Mouse (Mus musculus) common myeloid progenitor, adult 5-6 weeks (primary cell): ENCODE measurements around the gene Hpn. TPM values are rescaled to one million over a fixed set of nuclear protein-coding genes. Genes with fewer than 3 reads are reported as not detected.

ENCODE experiments used
- ATAC-seq: replicated peaks from 2 replicates; pipeline ENCODE4 v1.8.0; 2016; ENCODE audit warnings: low read depth, mild to moderate bottlenecking, moderate TSS enrichment, inconsistent platforms; ENCODE audit not compliant: poor library complexity, severe bottlenecking
- total RNA-seq: library from RNA; stranded (forward); fragments of 200-1000, 187-1606 nt; gene quantifications from 2 replicates; pipeline ENCODE4 v1.2.3, GENCODE M21; 2017

The Hpn gene
- 13.4 and 19.9 TPM in 2 replicates for total RNA-seq

DNA sequence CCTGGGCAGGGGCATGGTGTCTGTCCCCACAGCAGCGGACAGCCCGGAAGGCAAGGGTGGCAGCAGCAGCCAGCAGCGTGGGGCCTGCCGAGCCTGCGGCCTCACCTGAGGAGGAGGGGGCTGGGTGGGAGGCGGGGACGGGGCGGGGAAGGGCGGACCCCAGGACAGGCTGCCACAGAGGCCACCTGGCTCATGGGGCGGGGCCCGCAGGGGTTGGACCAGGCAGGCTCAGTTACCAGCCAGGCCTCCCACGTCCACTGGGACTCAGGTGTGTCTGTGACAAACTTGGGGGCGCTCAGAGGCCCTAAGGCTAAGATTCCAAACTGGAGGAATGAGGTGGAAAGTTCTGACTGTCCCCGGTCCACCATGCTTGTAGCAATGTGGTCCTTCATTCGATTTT lies at the start of gene Hpn:
Gene Hpn, minus strand, starts transcription at position 109 of the 400 bp plus-strand sequence.
- ATAC-seq: no peak

DNA sequence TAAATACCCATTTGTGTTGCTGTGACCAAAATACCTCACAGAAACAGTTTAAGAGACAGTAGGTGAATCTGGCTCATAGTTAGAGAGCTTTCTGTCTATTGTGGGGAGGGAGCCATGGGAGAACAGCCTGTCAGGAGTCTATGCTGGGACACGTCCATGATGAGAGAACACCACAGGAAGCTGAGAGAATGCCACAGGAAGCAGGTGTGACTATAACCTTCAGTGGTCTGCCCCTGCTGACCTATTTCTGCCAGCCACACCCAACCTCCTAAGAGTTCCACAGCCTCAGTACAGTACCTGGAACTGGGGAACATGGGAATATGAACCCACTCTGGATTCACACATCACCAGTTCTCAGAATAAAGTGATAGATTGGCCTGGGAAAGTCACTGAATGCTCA lies 49.7 kb upstream of the Hpn start:
- ATAC-seq: no peak

DNA sequence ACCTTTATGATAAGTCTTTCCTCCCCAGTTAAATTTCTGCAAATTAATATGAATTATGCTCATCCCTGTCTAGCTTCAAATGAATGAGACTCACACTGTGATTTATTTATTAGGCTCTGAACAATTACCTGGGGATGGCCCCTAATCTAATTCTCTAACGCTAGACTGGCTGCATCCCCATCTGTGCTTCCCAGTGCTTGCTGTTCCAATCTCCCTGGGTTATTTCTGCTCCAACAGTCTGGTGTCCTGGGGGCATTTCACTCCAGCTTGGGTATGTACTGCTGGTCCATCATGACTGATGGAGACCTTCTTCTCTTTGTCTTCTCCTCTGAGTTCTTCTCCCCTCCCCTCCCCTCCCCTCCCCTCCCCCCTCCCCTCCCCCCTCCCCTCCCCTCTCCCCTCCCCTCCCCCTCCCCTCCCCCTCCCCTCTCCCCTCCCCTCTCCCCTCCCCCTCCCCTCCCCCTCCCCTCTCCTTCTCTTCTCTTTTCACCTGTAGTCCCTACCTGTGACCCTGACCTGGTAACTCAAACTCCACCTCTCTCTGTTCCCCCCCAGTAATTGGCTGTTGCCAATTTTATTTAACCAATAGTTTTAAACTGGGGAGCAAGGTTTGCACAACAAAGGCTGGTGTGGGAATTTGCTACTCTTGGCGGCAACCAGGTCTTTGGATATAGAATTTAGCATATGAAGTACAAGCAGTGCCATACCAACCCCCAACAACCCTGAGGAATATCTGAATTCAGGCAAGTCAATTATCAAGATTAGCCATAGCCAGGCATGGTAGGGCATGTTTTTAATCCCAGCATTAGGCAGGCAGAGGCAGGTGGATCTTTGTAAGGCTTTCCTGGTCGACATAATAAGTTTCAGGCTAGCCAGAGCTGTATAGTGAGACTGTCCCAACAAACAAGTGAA lies 48.8 kb upstream of the Hpn start:
- ATAC-seq: no peak

DNA sequence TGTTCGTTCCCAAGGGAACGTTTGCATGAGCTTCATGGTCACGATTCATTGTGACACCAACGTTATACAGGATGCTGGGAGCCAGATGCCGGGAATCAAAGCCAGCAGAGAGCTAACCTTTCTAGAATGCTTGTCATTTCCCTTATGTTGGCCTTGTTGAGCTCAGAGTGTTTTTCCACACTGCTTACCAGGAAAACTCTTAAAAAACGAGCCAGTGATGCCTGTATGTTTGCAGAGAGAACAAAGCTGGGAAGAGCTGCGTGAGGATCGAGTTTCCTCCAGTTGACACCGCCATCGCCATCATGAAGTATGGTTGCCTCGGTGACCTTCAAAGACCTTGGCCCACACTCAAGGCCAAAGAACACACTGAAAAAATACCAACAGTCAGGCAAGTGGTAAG lies 47.2 kb upstream of the Hpn start:
- ATAC-seq: no peak

DNA sequence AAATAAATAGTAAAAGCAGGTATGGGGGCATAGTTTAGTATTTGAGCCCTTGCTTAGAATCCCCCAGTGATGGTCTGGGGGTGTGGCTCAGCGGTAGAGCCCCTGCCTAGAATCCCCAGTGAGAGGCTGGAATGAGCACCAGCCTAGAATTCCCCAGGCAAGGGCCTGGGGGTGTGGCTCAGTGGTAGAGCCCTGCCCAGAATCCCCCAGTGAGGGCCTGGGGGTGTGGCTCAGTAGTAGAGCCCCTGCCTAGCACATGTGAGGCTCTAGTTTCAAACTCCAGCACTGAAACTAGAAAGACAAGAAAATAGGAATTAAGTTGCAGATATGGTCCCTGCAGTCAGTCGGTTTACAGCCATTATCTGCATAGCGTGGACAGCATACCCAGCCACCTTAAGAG lies 46.7 kb upstream of the Hpn start:
- no peak for ATAC-seq

DNA sequence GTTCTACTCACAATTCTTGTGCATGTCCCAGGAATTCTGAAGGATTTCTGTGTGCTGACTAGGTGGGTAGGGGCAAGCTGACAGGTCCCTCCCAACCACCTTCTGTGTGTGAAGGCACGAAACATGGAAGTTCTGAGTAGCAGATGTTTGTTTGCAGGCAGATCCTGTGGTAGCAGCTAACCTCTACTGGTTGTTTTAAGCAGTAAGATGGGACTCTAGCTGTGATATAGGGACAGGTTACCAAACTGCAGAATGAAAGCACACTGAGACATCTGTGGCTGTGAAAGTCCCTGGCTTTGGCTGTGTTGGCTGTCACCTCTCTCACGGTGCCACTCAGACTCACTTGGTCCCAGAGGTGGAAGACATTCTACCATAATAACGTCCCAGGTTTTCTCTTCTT lies 46.2 kb upstream of the Hpn start:
- ATAC-seq: peak; percentile 19

DNA sequence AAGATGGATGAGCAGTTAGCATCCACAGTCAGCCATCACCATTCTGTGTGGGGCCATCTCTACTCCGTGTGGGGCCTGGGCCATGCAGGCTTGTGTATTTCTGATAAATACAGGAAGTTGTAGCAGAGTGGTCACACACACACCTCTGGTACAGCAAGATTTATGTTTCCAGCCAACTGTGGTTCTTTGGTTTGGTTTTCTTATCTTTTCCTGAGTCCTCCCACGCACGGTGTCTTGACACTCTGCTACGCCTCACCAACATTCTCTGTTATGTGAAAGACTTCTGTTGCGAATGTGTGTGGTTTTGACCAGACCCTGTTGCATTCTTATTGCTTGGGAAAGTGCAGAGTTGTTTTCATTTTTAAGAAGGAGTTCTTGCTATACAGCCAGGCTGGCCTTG lies 45.7 kb upstream of the Hpn start:
- ATAC-seq: peak; percentile 84

DNA sequence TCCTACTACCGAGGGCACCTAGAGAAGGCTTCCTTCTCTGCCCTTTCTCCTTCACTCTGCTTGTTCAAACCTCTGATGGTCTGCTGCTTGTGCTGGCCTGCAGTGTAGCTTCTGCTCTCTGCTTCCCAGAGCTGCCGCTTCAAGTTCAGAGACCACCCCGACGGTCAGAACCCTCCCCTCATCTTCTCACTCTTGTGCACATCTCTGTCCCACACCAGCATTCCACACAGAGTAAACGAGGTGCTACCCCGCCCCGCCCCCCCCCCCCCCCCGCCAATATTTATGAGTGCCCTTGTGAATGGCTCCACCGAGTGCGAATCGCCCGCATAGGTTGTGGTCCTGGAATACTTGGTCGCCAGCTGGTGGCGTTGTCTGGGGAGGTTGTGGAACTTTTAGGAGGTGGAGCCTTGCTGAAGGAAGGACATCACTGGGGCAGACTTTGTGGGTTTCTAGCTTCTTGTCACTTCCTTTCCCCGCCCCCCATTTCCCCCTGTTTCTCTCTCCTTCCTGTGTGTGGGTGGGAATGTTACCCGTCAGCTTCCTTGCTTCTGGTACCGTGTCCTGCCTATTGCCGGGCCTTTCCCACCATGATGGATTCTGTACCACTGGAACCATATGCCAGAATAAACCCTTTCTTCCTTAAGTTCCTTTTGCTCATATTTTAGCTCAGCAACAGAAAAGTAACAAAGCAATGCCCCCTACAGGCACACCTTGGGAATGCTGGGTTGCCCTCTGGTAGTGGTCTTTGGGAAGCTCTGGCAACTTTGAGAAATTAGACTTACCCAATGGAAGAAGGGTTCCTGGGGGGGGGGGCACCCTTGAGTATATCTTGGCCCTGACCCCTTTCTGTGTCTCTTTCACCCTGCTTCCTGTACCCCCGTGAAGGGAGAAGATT lies 41.2 kb upstream of the Hpn start:
- ATAC-seq: peak; percentile 33

DNA sequence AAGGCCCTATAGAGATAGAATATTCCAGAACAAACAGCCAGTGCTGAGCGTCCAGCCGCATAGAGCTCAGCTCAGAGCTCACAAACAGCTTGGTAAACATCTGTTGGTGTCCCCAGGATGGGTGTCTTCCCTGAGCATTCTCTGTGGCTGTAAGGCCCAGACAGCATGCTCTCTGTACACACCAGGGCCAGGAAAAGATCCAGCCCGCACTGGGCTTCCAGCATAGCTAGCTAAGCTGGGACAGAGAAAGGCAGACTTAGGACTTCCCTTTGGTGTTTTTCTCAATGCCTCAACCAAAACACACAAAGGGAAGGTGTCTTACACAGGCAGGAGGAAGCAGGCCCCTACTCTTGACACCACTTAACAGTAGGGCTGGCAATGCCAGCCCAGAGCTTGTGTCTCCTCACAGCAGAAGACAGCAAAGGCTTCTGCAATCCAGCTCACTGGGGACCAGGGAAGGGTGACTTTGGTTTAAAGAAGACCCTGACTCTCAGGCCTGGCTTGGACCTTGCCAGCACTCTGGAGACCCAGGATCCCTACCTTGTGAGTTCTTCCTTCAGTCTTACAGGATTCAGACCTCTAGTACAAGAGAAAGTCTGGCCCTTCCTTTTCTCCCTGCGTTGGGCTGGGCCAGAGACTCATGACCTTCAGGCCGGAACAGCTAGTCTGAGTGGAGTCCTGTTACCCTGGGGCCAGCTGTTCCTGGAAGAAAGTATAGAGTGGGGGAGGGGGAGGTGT lies 40.4 kb upstream of the Hpn start, which contains the start of gene Gramd1a:
Gene Gramd1a, minus strand, starts transcription at position 601 of the 738 bp plus-strand sequence.
- no peak for ATAC-seq

DNA sequence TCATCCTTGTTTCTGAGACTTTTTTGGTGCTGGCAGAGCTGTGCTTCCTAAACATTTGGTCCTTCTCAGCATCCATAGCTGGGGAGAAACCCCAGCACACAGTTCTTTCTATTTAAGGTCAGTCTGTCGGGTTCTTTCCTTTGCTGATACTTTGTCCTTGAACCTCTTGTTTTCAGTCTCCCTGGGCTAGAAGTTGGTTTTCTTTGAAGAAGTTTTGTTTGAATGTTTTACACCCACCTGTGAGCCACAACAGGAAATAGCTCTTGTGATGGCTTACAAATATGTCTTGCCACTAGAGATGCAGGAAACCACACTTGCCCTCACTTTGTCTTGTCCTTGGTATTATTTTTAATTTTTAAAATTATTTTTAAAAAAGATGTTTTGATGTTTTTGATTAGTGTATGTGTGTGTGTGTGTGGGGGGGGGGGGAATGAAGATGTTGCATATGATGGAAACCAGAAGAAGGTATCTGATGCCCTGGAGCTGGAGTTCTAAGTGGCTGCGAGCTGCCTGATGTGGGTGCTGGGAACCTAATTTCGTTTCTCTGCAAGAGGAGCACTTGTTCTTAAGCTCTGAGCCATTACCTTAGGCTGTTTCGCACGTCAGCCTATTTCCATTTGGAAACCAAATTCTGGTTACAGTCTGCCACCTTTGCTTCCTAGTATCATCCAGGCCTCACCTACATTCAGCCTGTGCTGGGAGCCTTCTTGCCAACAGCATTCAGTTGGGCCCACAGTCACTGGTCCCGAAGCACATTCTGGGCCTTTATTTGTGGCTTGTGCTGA lies 38.6 kb upstream of the Hpn start:
- no peak for ATAC-seq

DNA sequence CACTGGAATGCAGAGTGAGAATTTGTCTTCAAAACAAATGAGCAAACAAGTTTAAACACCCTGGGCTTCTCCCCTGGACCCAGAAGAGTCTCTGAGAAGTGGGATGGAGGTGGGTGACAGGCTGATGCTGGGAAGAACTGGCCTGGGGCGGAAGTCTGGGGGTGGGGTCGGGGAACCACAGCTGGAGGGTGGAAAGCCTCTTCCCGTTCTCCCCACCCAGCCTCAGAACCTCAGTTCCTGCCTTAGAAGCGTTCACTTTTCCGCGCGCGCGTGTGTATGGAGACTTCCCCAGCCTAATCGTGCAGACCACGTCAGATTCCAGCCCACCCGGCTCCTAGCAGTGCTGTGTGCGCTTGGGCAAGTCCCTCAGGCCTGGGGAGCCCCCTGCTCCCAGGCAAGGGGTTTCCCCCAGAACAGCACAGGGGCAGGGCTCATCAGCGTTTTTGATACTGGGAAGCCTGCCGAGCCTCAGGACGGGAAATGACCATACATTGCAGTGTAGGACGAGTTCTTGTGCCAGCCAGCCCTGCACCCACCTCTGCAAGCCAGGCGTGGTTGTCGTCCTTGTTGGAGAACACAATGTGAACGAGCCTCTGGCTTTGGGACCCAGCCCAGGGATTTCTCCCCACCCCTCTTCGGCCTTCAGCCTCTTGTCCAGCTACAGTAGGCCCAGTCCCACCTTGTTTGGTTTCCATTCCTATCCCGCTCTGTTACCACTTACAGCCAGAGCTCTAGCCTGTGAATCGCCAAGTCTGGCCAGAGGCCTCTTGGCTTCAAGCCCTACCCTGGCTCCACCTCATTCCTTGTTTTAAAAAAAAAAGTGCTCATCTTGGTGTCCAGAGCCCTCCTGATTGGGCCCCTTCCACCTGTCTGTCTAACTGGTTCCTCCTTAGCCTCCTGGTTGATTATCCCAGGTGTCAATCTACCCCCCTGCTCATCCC lies 36.5 kb upstream of the Hpn start:
- peak; percentile 37 for ATAC-seq

DNA sequence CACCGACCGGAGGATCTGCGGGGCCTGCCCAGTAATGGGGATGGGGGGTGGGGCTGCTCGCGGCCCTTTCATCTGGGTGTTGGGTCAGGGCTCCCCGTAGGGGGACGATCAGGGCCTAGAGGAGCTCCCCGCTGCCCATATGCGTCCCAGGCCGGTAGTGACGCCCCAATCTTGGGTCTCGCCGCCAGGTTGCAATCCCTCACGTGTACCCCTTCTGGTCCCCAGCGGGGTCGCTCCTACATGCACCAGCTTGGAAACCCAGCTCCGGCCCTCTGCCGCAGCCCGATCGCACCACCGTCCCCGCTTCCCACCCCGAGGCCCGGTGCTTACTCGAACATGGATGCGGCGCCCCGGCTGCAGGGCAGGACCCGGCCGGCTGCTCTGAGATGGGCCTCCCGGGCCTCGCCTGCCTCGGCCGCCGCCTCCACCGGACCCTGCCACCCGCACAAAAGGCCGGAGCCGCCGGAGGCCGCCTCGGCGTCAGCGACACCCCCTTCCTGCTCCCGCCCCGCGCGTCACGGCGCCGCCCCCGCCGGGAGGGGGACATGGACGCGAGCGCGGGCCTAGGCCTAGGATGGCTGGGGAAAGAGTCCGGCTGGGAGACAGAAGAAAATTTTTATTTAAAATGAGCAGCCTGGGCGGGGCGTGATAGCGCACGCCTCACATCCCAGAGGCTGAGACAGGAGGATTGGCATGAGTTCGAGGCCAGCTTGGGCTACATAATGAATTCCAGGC lies 35.6 kb upstream of the Hpn start:
- ATAC-seq: peak; percentile 36

DNA sequence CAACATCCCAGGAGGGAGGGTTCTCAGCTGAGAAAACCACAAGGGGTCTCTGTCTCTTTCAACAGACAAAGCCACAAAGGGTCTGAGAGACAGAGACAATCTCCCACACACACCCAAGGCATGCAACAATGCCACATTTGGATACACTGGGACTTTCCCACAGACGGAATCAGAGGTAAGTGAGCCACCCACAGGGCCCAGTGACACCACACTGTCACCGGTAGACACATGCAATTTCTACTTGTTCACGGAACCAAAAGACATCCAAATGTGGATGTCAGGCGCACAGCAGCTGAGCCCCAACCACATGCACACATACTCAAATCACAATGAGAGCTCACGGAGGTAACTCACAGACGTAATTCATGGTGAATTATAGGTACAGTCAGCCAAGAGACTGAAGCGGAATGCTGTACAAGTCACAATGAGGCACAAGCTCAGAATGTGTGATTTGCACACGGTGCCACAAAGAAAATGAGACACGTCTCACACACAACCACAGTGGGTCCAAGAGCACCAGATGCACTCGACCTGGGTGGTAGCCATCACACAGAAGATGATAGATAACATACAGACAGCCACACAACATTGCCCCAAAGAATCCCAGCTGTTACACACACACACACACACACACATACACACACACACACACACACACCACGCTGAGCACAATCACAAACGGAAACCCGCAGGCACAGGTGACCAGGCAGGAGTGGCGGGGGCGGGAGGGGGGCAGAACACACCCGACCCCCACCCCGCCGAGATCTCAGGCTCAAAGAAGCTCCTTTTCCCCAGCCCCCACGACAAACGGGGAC lies 34.9 kb upstream of the Hpn start:
- 0 out of 2 replicates have a peak, but pooled peaks have one; percentile 1 for ATAC-seq

DNA sequence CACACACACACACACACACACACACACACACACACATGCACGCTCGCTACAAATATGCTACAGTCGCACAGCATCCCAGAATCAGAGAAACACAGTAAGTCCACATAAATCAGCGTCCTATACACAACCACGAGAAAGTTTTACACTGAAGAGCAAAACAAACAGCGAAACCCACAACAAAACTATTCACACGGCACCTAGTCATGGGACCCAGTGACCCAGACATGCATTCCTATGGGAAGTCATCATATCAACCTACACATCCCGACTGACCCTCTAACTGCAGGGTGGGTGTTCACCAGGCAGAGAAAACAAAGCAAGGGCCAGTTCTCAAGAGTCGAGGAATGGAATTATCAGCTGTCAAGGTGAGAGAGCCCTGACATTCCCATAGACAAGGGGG lies 34.2 kb upstream of the Hpn start:
- no peak for ATAC-seq

DNA sequence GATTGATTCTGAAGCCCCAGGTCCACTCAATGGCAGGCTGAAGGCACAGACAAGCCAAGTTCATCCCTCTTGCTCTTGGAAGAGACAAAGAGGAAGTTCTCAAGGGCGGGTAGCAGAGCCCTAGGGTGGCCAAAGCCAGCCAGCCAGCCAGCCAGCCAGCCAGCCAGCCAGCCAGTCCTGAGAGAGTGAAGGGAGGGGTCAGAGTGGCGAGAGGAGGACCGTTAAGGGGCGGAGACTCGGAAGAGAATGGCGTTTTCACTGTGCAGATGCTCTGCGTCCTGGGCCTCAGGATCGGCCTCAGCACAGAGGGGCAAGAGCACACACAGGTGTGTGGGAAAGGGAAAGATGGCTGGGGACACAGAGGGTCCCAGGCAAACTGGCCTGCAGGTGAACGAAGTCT lies 33.7 kb upstream of the Hpn start:
- ATAC-seq: peak; percentile 71

DNA sequence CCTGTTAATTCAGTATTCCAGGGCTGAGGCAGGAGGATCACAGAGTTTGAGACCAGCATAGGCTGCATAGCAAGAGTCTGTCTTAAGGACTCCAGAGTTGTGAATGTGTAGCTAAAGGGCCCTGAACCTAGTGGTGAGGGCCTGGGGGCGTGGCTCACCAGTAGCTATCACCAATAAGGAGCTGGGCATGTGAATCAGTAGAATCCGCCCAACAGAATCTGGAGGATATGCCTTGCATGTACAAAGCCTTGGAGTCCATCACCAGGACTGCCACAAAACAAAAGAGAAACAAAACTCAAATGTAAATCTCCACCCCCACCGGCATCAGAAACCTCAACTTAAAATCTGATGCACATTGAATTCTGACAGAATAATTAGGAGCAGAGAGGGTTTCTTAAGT lies 33.0 kb upstream of the Hpn start:
- ATAC-seq: no peak

DNA sequence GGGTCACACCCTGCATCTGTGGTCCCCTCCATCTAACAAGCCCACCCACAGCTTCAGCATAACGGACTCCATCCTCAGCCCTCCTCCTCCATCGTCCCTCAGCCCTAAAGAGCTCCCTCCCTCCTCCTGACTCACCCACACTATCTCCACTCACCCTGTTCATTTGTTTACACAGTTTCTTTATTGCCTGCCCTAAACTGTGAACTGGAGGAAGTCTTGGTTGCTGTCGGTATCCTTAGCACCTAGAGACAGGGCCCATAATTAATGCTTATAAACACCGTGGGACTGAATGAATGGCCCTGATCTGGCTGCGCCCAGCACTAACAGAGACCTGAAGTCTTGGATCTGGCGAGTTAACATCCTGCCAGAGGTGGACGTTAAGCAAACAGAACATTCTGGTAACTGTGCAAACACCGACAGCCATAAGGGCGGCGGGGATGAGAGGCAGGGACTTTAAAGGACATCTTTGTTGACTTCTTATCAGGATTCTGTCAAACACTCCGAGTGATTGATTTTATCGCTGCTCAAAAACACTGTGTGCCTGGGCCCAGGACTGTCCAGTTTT lies 30.6 kb upstream of the Hpn start:
- no peak for ATAC-seq
